Mouse (Mus musculus) B cell, adult 2 months (primary cell): Measurements from ENCODE around the gene Sap30.
A peak's percentile ranks its signal among the peaks of the same experiment; 100 is the strongest.
"Not testable (repeated sequence)": the region's sequence is repeated elsewhere in the genome, so short reads cannot be mapped to it uniquely, and the experiment has no call there.

Source experiments
- DNase-seq, 2 experiments: peaks; one replicate each; pipeline ENCODE4 v3.0.0; 2022

Sap30 gene

DNA sequence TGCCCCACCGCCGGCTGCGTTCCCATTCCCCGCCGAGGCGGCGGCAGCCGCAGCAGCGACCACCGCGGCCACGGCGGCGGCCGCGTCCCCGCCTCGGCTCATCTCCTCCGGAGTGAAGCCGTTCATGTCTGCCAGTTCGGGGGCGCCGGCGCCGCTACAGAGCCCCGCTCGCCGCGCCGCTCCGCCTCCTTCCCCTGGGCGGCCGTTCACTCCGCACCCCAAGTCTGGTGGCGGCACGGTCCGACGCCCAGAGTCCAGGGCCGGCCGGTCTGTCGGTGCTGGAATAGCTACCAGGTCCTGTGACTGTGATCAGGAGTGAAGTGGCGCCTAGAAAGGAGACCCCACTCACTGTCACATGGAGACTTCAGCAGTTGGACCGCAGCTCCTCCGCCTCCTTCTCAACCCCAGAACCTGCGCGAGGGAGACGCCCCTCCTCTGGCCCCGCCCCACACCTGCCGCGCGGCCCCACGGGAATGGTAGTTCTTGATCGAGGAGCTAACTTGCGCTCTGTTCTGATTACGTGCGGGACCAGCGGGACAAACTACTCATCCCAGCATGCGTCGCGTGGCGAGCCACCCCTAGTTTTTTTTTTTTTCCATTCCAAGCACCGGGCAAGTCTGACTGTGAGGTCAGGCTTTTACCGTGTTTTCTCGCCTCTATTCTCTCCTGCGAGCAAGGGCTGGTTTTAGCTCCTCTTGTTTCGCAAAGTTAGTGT, at the start of gene Sap30:
TSS of gene Sap30 (minus strand) at position 420 of the 715 bp plus-strand sequence.
- DNase-seq: peak; percentile 100

DNA sequence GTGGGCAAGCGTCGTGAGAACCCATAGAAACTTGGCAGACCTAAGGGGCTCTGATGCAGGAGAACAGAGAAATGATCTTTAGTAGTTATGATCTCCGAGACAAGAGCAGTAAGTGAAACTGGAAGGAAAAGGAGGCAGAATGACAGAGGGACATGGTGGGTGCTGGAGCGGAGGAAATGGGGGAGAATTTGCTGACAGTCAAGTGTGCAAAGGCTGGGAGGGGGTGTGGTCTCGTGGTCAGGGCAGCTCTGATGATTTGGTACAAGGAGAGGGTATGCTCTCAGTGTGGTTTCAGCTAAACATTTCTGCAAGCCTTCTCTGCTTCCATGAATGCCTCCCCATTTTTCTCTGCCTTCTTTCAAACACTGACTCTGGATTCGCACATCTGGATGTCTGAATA, 48.5 kb upstream of the Sap30 start:
- no peak for DNase-seq

DNA sequence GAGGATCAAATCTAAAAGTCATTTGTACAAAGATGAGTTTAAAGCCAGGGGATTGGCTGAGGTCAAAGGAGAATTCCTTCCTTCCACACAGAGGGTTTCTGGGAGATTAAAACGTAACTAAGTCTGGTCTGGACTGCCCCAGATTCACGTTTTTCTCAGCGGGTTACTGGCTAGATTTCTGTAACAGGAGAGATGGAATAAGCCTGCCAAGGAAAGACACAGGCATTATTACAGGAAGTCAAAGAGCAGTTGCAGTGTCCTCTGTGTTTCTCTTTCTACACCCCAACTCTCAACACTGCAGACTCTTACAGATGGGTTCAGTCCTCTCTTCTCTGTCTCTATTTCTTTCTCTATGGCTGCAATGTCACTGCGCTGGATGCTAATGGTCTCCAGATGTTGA, 46.8 kb upstream of the Sap30 start:
- DNase-seq: no peak

DNA sequence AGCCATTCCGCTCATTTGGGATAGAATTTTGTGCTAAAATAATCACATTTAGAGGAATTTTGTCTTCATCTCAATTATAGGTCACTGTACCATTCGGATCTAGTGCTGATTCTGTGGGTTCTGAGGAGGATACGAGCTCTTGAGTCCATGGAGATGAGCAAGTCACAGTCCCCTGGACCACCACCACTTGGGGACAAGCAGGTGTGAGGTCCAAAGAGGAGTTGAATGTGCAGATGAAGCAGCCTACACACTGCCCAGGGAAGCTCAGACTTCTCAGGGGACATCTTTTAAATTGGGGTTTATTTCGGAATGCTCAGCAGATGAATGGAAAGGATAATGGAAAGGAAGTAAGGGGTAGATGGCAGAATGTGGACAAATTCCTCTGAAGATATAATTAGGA, 45.4 kb upstream of the Sap30 start:
- no peak for DNase-seq

DNA sequence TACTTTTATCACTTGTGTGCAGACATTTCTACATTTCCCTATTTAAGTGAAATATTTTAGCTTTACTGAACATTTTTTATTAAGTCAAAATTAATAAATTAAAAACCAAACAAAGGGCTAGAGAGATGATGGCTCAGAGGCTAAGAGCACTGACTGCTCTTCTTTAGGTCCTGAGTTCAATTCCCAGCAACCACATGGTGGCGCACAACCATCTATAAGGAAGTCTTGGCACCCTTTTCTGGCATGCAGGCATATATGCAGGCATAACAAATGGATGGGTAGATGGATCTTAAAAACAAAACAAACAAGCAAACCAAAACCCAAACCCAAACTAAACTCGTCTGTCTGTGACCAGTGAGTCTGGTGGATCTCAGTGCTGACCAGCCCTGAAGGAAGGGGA, 44.6 kb upstream of the Sap30 start:
- DNase-seq: no peak

DNA sequence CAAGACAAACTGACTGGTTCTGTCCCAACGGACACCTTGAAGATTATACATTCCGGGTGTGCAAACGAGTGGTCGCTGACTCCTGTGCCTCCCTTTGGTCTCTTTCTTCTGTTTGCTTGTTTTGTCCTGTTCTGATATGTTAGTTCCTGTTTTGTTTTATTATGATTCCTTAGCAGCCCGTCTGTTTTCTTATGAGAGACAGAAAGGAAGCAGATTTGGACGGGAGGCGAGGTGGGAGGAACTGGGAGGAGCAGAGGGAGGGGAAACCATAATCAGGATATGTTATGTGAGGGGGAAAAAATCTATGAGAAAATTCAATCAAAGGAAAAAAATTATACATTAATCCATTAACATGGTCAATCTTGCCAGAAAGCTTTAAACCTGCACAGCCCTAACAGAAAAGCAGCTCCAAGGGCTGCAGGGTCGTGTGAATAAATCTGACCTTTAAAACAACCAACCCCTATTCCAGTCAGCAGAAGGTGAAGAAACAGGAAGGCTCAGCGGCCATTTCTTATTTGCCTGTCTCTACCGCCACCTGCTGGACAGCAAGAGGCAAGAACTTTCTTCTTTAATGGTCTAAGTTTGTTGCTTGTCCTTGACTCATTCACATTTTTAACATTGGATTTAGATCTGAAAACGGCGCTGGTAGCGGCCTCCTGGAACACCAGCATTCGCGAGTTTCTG, 43.1 kb upstream of the Sap30 start:
- DNase-seq: peak; percentile 81 to 82

DNA sequence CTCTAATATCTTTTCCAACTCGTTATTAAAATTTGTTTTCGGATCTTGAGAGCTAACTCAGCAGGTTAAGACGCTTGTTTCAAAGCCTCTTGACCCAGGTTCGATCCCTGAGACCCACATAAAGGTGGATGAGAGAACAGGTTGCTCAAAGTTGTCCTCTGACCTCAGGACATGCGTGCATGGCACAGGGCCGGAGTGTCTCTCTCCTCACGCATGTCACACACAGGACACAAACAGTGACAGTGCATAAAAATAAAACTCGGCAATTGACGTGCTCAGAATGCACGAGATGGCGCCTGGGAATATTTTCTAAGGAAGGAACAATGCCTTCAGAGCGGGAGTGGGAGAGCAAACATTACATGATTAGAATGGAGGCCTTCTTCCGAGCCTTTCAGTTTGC, 42.6 kb upstream of the Sap30 start:
- no peak for DNase-seq

DNA sequence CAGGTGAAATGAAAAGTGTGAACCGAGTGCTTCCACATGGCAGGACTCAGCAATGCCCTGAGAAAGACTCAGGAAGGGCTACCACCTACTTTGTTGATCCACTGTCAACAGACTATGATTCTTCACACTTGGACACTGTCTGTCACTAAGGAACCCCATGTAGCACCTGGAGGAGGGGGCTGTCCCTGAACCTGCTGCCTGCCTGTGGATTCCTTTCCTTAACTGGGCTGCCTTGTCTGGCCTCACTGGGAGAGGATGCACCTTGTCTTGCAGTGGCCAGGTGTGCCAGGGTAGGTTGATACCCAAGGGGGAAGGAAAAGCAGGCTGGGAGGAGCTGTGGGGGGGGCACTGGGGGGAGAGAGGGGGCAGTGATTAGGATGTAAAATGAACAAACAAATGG, 40.4 kb upstream of the Sap30 start:
- no peak for DNase-seq

DNA sequence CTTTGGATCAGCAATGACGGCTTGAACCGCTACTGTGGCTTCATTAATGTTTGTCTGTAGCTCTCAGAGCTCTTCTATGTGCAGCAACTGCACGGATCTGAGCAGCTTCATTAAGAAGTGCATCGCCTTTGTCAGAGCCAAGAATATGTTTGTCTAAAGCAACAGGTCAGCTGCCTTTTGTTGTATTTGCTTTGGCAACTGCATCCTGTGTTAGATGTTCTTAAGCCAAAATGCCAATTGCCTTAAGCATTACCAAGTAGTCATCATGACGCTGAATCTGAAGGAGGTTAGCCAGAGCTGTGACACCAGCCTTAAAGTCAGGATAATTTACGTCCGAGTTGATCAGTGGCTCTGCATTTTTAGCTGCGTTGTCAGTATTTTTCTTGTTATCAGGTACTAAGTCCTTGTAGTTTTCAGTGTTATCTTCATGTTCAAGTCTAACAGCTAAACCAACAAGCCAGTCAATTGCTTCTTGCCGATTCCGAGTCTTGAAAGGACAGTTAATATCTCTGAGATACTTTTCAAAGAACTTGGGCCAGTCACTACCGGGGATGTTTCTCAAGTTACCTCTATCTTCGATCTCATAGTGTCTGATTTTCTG, 32.6 kb upstream of the Sap30 start:
- no peak for DNase-seq

DNA sequence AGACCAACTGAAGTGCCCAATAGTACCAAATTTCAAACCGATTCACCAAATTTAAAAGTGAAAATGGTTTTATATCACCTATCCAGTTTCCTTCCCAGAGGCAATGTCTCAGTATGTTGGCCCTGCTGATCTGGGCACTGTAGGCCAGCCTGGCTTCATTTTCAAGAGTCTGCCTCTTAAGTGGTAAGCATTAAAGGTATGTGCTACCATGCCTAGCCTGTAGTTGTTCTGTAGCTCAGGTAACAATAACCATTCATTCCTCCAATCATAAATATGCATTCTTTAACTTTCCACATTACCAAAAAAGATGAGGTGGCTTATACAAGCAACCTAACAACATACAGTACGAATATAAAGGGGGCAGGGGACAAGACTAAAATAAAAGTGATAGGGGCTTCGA, 30.1 kb upstream of the Sap30 start:
- DNase-seq: no peak

DNA sequence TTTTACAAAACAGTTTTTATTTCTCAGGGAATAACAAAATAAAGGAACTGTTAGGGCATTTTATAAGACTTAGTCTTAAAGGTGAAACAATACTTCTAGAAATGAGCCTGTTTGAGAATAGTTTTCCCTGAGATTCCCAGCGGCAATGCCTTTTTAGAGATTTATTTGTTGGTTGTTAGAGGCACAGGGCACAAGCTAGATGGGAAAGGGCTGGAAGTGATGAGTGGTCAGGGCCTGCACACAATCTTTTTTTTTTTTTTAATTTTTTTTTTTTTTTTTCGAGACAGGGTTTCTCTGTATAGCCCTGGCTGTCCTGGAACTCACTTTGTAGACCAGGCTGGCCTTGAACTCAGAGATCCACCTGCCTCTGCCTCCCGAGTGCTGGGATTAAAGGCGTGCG, 29.0 kb upstream of the Sap30 start:
- not testable (repeated sequence) for DNase-seq

DNA sequence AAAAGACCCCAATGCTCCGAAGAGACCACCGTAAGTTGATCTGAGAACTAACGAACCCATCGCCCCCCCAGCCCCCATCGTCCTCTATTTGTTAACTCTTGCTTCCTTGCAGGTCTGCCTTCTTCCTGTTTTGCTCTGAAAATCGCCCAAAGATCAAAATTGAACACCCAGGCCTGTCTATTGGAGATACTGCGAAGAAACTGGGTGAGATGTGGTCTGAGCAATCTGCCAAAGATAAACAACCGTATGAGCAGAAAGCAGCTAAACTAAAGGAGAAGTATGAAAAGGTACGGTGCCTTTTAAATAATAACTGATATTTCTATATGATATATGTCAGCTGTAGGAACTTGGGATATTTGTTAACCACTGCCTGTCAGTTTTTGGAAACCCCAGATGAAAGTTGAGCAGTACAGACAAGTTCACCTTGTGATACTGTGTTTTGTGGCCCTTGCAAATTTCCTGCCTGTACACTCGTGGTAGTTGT, 25.6 kb upstream of the Sap30 start:
- DNase-seq: not testable (repeated sequence)

DNA sequence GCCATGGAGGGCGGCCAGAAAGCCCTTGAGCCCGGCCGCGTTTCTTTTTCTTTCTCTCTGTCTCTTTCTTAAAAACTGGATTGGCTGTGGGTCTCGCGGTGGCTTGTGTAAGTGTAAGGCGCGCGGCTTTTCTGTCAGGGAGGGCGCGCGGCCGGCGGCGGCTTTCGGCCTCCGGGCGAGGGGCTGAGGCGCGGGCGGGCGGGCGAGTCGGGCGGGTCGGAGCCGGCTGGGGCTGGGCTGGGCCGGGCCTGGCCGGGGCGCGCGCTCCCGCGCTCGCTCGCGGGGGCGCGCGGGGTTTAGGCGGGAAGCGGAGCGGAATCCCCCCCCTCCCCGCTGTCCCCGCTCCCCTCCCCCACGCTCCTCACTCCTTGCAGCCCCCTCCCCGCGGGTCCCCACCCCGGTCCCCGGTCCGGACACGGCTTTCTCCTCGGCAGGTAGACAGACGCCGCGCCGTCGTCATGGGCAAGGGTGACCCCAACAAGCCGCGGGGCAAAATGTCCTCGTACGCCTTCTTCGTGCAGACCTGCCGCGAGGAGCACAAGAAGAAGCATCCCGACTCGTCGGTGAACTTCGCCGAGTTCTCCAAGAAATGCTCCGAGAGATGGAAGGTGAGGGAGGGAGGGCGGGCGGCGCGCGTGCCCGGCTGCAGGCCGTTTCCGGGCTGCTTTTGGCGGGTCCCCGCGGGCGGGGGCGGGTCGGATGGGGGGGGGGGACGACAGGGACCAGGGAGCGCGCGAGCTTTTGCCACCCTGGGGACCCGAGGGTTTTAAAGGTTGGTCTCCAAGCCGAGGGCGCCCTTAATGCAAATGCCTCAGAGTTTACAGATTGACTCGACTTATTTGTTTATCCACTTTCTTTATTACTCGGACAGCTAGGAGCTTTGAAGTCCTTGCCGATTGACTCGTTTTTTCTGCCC, 24.7 kb upstream of the Sap30 start:
- peak; percentile 38 to 41 for DNase-seq

DNA sequence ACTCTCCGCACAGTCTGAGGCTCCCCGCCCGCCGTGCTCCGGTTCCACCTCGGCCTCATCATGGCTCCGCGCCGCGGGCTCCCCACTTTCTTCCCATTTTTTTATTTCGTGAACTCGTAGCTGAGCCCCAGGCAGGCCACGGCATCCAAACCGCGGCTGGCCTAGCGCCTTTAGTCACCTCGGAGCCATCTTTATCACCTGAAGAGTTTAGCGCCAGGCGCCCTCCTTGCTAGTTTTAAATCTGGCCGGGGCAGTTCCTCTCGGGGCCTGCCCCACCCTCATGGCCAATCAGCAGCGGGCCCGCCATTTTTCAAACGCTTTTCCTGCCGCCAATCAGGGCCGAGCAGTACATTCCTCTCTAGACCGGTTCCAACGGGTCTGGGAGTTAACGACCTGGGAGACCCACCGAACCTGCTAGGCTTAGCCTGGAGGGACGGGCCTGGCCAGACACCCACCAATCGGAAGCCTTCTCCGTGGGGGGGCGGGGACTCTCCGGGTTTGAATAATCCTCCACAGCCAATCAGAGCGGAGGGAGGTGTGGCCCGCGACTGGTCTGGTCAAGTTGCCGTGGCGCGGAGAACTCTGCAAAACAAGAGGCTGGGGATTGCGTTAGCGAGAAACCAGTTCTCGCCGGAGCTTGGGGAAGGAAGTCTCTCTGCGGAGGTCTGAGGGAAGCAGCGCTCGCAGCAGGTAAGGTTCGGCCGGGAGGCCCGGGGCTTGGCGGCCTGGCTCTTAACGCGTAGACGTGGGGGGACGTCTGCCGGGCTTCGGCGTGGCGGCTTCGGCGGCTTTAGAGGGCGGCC, 23.9 kb upstream of the Sap30 start, which contains the start of gene Hmgb2:
TSS of gene Hmgb2 (plus strand) at position 592 of the 803 bp plus-strand sequence.
- peak; percentile 99 to 100 for DNase-seq

DNA sequence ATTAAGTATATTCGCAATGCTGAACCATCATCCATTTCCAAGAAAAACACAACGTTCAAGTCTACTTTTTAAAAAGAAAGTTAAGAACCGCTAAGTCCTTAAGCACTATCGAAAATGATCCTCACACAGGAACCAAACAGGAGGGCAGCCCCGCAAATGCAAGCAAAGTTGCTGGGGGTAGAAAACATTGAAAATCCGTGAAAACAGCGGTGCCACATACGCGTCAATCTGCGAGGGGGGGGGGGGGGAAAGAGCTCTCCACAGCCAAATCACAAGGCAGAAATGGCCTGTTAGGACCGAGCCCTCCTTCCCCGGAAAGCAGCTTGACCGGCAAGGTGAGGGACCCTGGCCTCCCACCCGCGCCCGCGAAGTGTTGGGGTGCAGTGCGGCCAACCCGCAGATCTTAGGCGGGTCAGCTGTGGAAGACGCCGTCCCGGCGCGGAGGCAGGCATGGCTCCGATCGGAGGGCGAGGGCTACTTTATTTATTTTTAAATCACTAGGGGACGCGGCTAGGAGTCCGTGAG, 23.2 kb upstream of the Sap30 start:
- peak in 1 of 2 experiments; percentile 13 for DNase-seq

DNA sequence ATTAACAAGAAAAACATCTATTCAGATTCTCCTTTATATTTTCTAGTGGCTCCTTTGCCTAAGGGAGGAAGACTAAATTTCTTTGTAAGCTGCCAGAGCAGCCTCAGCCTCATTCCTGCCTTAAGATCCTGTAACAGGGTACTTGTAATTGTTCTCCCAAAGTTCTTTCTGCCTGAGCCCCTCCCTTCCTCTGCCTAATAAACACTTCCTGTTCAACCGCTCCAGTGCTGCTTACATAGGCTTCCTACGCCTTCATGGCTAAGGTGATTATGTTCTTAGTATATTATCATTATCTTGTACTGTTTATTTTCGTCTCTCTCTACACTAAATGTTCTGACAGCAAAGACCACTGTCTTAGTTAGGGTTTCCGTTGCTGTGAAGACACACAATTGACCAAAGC, 21.0 kb upstream of the Sap30 start:
- no peak for DNase-seq

DNA sequence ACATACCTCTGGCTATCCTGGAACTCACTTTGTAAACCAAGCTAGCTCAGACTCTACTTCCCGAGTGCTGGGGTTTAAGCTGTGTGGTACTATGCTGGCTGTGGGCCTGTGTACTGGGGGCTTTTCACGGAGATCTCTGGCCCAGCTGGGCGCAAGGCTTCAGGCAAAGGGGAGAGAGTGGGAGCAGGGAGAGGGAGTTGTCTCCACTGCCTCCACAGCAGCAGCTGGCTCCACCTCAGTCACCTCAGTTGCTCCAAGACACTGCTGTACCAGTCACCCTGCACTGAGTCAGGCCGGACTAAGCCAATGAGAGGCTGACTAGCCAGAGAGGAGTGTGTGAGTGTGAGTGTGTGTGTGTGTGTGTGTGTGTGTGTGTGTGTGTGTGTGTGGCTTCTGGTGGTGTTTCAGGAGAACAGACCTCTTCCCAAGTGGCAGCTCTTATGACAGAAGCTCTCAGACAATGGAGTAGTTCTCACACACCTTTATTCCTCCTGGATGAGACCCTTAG, 19.9 kb upstream of the Sap30 start:
- no peak for DNase-seq

DNA sequence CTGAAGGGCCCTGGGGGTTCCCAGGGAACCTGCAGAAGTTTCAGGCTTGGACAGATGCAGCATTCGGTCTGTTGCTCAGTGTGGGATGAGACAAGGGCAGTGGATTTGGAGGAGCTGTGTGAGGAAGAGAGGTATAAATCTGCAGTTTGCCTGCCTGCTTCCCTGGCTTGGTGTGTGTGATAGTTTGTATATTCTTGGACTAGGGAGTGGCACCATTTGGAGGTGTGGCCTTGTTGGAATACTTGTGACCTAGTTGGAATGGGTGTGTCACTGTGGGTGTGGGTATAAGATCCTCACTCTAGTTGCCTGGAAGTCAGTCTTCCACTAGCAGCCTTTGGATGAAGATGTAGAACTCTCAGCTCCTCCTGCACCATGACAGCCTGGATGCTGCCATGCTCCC, 17.8 kb upstream of the Sap30 start:
- DNase-seq: not testable (repeated sequence)

DNA sequence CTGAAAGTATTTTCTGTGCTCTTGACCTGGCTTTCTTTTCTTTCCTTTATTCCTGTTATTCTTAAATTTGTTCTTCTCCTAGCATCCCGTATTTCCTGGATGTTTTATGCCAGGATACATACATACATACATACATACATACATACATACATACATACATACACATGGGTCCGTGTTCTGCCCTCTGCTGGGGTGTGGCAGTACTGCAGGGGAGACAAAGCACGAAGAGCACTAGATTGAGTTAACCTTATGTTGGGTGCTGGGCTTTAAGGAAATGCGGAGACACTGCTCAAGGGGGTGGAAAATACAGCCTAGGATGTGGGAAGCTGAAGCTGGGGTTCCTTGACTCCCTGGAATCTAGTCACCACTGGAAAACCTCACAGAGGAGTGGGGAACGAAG, 16.0 kb upstream of the Sap30 start:
- DNase-seq: peak; percentile 90 to 91

DNA sequence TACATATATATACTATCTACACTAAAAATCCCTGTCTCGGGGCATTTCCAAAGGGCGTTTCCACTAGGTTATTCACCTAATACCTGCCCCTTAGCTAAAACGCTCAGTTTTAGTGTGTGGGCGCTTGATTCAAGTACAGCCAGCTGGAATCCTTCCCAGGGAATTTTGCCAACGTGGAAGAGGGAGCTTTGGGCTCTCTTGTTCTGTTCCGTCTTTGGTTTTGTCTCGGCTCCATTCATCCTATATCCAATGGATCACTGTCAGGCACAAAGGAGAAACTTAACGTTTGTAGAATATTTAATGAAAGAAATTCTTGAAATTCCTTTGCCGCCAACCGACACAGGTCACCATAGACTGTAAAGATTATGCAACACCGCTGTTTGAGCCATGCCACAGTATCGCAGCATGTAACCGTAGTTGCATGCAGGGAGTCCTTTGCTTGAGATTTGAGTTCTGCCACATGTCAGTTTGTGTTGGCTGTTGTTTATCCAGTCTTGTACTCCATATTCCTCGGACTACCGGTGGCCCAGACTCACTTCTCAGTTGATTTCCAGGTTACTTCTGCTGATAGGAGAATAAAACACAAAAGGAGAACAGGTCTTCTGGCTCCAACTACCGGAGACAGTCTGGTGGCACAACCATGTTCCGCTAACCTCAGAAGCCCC, 11.3 kb upstream of the Sap30 start:
- no peak for DNase-seq

DNA sequence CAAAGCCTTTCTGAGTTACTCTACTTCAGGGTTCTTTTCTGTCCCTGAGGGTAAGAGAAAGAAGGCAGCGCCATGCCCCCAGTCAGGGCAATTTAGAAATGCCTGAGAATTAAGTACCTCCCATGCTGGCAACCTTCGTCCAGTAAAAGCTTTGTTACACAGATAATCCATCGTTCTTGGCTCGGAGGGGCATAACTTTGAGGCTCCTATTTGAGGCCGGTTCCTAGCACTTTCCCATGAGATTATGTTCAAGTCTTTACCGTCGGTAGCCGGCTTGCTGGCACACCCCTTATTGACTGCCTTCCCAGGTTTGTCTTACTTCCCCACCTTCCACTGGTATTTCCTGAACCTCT, 10.8 kb upstream of the Sap30 start:
- no peak for DNase-seq
